Mouse (Mus musculus) left cerebral cortex, adult 9 months (tissue): Measurements from ENCODE around the gene Slu7.
A peak's percentile ranks its signal among the peaks of the same experiment; 100 is the strongest.

Source experiments
- DNase-seq, 2 experiments: peaks; one replicate each; pipeline ENCODE4 v3.0.0; 2022; ENCODE audit warnings: low spot score in 2 of 2

The Slu7 gene

DNA sequence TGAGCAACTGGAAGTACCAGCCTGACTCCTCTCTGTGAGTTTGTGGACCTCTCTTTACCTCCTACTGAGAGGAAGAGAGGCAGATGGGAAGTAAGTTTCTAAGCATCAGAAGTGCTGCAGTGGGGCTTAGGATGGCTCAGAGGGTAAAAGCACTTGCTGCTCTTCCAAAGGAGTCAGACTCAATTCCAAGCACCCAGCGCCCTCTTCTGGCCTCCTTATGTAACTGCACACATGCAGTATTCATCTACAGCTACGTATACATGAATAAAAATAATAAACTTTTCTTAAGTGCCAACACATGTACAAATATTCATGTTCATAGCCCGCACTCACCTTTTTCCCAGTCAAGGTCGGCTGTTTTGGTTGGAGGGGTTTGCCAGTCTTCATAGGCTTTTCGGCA is 9.2 kb upstream of the Slu7 start:
- no peak for DNase-seq

DNA sequence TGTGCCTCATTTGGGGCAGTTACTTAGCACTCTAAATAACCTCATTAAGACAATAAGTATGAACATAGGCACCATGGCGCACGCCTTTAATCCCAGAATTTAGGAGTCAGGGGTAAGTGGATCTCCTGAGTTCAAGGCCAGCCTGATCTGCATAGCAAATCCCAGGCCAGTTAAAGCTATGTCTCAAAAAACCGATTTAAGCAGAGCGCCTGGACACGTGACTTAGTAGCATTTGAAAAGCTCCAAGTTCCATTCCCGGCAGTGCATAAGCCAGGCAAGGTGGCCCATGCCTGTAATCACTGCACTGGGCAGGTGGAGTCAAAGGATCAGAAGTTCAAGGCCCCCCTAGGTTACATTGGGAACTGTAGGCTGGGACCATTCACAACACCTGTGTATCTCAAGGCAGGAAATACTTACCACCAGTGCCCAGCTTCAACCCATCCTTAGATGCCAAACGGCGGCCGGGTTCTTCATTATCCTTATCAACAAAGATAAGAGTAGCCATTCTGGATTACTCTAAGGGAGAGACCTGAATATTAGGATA is 8.3 kb upstream of the Slu7 start:
- DNase-seq: no peak

DNA sequence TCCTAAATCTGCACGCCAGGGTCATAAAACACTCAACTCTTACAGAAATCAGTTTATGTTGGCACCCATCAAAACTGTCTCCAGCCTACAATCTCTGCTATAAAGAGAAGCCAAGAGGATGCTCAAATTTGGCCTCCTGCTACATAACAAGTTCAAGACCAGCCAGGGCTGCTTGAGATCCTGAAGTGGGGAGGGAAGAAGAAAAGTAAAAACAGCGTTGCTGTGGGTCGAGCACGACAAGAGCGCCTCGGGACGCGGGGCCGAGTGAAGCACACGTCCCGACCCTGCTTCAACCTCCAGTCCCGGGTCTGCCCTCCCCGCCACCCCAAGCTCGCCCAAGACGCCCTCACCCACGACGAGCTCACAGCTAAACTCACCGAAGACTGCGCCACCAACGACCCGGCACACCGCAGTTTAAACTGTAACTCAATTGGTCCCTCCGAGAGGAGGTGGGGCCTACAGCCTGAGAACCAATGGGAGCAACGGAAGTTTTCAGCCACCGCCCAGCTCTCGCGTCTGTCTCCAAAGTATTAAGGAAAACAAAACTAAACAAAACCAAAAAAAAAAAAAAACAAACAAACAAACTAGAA is 7.6 kb upstream of the Slu7 start, which contains the start of gene Pttg1:
Pttg1 (minus strand) TSS at position 428 of the 590 bp plus-strand sequence.
- peak in 1 of 2 experiments; percentile 68 for DNase-seq

DNA sequence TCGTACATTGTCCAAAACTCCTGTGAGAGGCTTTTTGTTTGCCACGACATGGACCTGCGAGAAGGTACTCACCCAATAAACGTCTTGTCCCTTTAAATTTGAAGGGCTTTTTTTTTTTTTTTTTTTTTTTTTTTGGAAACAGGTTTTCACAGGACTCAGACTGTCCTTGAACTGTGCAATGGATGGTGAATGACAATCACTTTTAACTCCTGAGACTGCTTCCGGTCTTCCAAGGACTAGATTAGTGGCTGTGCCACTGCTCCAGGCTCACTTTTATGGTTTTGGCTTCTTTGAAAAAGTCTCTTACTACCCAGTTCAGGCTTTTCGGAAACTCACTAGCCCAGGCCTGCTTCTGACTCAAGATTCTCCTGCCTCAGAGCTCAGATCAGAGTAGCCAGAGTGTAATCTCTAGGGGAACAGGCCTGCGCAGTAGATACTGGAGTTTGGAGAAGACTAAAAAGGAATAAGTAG is 7.1 kb upstream of the Slu7 start:
- no peak for DNase-seq

DNA sequence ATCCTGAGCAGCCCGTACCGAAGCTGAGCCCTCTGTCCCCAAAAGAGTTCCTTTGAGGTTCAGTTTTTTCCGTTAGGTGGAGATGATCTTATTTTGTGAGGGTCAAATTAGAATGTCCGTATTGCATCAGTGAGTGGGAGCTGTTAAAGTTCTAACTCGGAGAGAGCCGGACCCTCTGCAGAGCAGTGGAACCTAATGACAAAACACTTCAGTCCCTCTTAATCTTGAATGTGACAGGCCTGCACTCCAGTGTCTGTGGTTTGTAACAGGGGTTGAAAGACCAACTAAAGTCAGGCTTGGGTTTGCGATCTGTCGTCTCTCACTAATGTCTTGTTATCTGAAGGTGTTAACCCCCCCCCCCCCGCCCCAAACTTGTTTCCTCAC is 472 bp downstream of the Slu7 start:
- DNase-seq: no peak

DNA sequence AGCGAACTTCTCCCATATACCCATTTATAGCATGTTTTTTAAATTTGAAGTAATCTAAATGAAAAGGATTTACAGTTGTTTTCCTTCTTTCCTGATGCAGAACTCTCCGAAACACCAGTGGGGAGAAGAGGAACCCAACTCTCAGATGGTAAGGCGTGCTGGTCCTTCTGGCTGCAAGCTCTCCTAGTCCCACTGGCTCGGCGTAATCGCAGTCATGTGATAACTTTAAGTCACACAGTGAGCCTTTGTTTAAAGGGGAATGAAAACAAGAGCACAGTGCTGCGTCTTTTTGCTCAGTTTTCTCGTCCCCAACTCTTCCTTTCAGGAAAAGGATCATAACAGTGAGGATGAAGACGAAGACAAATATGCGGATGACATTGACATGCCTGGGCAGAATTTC is 7.6 kb downstream of the Slu7 start:
- DNase-seq: no peak

DNA sequence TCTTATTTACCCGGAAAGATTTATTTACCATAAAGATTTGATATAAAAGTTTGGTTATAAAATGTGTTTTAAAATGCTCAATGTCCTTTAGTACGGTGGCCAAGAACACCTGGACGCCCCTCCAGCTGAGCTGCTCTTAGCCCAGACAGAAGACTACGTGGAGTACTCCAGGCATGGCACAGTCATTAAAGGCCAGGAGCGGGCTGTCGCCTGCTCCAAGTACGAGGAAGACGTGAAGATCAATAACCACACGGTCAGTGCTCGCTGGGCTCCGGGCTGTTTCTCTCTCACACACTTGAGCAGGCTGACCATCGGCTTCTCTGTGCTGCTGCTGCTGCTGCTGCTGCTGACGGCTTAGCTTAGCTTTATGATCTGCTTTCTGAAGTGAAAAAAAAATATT is 9.6 kb downstream of the Slu7 start:
- no peak for DNase-seq

DNA sequence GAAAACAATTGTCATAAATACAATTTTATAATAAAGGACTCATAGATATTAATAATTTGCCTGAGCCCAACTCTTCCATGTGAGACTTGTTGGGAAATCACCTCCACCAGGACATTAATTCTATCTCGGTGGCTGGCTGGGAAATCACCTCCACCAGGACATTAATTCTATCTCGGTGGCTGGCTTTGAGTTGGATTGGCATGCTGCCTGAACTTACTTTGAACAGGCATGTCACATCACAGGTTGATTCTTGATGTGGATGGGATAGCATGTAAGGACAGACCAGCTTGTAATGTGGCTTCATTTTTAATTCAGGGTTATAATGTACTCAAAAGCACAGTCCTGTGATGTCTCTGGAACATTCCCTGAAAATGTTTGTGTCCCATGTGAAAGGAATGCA is 16.4 kb downstream of the Slu7 start:
- no peak for DNase-seq

DNA sequence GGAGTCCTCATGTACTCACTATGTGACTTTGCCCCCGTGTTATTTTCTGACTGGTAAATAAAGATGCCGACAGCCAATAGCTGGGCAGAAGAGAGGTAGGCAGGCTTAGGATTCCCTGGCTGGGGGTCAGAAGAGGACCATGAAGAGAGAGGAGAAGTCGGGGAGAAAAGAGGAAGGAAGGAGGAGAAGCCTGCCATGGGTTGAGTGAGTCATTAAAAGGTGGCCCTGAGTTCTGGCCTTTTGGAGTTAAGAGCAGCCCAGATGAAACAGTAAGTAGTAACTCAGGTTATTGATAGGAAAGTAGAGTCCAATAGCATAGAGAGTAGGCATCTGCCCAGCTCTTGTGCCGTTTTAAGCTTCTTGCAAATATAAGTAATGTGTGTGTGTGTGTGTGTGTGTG is 17.8 kb downstream of the Slu7 start:
- no peak for DNase-seq

DNA sequence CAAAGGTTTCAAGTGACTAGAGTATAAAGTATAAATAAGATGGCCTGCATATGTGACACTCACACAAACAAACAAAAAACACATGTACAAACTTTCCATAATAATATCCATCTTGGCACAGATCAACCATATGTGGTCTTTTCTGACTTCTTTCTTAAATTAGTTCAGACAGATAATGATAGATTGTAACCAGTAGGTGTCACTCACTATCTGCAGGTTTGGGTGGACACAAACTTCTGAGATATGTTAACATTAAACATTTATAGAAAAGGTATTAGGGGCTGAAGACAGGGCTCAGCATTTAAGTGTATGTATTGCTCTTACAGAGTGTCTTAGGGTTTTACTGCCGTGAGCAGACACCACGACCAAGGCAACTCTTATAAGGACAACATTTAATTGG is 18.7 kb downstream of the Slu7 start:
- DNase-seq: no peak

DNA sequence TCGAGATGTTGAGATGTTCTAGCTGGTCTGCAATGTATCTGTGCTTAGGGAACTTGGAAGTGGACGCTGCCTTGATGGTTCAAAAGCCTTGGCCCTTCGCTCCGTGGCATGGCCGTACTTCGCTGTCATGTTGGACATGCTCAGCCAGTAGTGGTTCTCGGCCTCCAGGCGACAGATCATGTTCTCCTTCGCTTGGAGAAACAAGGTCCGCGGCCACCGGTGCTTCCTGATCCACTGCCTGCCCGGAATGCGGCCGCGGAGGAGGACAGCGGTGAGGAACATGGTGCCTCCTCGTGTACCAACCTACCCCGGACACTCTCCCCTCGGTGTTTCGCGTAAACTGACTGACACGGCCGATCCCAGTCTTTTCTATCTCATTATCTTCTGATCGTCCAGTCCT is 29.7 kb downstream of the Slu7 start:
- no peak for DNase-seq

DNA sequence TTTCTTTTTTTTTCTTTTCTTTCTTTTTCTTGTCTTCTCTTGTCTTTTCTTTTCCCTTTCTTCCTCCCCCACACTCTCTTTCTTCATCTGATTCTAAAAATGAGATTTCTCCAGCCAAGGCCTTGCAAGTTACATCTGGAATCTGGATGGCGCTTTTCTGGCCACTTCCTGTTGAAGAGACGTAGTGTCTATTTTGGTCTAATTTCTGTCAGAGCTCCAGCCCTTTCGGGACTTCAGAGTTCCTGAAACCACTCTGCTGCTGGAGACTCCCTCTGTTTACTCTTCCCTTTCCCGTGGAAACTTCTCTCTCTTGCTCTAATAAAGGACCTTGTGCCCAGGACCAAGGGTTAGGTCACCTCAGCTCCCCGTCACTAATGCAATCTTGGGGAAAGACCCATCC is 36.6 kb downstream of the Slu7 start:
- DNase-seq: no peak

DNA sequence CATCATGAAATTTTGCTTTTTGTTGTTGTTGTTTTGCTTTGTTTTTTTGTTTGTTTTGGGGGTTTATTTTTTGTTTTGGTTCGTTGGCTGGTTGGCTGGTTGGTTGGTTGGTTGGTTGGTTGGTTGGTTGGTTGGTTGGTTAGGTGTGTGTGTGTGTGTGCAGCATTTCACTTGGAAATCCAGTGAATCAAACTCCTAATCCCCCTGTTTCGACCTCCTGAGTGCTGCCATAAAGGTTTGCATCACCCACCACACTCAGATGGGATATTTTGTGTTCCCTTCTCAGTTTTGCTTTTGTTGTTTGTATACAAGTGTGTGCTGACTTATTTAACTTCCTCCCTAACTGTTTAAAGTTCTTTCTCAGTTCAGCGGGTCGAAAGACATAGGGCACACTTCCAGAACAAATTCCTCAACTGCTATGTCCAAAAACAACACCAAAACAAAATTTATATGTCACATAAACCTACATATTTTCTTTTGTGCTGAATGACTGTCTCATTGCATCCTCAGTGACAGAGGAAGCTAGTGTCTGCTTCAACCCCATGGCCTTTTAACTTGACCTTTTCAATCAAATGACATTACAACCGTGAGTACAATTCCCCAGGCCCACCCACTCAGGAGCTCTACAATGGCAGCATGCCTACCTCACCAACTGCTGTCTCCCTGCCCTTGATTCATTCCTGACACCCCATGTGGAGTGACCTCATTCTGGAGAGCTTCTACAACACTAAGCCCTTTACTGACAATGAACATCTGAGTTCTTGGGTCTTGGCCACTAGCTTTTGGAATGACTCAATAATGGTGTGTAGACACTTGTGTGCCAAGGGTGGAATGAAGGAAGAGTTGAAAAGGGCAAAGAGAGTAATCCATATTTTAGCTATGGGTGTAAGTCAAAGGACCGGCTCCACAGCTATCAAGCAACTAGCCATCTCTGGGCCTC is 37.6 kb downstream of the Slu7 start:
- no peak for DNase-seq

DNA sequence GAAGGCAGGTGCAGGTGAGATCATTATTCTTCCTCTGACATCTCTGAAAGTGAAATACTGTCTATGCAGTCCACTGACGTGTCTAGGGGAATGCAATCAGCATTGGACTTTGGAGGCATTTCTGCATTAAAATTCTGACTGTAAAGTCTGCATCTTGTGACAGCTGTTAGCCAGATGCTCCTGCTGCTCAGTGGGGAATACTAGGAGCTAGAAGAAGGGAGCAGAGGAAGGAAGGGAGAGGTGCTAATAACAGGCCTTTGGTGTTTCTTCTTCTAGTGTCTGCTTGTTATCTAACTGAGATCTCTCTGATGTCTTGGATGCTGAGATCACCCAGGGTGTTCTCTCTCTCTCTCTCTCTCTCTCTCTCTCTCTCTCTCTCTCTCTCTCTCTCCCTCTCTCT is 39.6 kb downstream of the Slu7 start:
- DNase-seq: no peak

DNA sequence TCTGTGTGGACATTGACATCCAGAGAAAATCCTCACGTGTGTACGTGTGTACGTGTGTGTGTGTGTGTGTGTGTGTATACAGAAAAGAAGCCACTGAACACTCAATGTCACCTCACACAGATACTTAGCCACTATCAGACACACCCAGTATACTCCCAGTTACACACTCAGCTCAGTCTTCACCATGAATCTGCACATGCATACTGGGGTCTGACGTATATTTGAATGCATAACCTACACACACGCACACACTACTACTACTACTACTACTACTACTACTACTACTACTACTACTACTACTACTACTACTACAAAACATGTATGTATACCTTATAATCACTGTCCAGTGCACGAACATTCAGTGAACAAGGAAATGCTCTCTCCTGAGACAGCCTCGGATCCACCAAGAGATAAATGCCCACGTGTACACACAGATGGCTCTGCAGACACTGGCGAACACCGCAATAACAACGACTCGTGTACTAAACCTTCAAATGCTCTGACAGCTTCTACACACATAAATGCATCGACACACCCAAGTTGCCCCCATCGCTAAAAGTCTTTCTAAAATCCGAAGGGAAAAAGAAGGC is 40.2 kb downstream of the Slu7 start:
- no peak for DNase-seq

DNA sequence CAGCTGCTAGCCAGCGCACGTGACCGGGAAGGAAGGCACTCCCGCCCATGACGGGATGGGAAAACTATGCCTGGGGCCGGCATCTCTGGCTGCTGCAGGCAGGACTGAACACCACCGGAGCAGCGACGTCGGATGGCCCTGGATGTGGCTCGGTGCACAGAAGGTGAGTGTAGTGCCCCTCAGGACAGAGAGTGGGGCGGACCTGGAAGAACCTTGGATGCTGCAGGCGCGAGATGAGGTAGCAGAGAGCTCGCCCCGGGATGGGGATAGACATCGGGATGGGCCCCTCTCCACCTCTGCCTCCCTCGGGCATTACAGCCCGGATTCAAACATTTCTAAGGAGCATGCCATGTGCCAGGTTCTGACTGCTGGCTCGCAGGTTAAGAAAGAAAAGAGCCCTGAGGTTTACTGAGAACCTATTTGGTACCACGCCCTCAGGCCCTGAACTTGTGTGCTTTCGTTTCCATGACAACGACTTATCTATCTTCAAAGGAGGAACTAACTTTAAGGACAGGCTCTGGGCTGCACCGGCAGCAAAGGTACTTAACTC is 40.8 kb downstream of the Slu7 start, which contains the start of gene C1qtnf2:
C1qtnf2 (plus strand) TSS at position 52 of the 550 bp plus-strand sequence.
- DNase-seq: no peak

DNA sequence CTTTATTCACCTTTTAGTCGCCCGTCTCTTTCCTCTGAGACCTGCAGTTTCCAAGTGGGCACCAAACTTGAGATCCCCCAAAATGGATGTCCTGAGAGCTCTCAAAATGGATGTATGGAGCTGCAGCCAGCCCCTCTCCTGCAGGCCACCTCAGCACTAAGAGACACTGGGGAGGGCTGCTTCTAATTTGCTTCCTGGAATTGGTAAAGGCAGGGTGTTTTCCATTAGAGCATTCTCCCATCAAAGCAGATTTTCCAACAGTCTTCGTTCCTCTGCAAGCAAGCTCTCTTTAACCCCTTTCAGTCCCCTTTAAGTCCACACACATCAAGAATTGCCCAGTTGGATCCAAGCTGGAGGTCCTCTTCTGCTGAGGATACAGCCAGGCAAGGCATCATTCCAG is 45.8 kb downstream of the Slu7 start:
- DNase-seq: no peak

DNA sequence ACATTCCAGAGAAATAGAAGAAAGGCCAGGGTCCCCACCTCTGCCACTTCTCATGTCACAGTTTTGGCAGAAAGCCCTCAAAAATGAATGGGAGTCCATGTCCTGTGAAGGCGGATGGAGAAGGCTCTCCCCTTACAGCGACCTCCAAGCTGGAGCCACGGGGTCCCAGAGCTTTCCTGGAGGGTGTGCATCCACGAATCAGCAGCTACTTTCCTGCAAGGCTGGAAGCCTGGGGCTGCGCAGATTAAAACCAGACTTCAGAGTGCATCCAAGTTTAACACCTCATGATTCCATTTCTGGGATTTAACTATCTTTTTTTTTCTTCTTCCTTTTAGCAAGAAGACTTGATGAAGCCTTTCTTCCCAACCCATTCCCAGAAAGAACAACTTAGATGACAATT is 47.0 kb downstream of the Slu7 start:
- DNase-seq: no peak

DNA sequence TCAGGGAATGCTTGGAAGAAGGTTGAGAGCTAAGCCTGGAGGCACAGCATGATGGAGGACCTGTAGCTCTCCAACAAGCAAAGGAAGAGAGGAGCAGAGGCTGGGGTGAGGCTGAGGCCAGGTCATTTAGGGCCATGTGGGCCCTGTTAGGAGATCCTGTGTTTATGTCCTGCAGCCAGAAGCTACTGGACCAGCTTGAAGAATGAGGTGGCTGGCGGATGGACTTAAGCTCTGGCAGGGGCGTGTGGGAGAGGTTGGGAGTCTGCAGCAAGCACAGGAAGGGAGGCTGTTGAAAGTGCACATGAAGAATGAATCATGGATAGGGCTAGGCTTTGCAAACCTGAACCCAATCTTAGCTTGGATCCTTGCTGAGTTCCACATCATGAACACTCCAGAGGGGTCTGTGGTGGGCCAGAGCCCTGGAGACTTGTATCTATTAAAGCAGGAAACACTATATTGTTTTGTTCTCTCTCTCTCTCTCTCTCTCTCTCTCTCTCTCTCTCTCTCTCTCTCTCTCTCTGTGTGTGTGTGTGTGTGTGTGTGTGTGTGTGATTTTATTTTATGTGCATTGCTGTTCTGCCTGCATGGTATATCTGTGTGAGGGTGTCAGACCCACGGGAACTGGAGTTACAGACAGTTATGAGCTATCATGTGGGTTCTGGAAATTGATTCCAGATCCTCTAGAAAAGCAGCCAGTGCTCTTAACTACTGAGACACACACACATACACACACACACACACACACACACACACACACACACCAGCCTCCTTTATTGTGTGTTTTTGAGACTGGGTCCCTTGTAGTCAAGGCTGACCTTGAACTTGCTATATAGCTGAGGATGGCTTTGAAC is 48.4 kb downstream of the Slu7 start:
- no peak for DNase-seq

DNA sequence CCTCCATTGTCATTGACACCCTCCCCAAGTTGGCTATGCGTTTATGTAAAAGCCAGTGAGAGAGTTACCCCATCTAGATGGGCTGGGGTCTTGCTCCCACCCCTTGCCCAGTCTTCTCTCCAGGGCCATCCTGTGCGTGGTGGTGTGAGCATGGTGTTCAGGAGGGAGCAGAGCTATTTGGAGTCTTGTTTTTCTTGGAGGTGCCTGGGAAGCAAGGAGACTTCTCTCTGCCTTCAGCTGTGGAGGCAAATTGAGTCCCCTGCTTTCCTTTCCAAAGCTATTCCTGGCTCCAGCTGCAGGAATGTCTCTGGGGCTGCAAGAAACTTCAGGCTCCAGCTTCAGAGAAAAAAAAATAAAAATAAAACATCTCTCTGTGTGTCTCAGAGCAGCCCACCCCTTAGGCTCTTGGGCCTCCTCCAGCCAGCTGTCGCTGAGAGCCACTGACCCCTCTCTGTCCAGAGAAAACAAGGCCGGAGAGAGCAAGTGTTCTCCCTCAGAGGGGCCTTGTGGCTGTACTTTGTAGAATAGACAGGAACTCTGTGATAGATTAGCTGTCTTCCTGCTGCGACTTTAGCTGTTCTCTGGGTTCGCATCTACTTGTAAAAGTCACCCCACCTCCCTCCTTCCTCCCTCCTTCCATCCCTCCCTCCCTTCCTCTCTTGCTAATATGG is 49.7 kb downstream of the Slu7 start:
- DNase-seq: no peak

DNA sequence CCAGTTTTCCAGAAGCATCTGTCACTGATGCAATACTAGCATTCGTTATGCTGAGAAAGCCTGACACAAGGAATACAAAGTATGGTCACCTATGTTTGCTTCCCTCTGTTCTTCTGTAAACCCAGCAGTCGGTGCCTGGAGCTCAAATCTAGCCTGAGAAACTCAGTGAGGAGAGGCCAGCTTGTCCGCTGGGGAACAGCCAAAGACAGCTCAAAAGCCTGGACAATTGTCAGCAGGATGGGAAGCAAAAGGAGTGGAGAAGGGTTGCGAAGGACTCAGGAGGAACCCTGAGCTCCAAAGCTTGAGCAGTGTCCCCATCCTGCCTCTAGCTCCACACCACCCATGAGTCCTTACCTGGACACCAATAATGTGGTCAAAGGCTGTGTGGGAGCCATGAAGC is 50.5 kb downstream of the Slu7 start:
- no peak for DNase-seq
